ENCODE assay signal across 19 mouse cellular contexts in genomic region chr4:150750445-150751213, GRCm38 (mm10).
DNase-seq lines count a peak whose midpoint lies in the region; ATAC-seq and TF ChIP-seq lines count a peak whose summit lies in the region.
"Had no signal": no experiment of that assay in that cellular context is flagged by ENCODE, and none has a peak within 500 bp of the region (broad histone marks: within the 10 kb centered on the region; RNA-seq: fewer than 3 reads in every experiment).

No protein-coding gene starts in this region.

- WGBS in heart, embryonic 10.5 days: 84% methylated on average over 13 of the region's 13 CpGs
- 38% methylated on average over 13 of the region's 13 CpGs for WGBS in embryonic facial prominence, embryonic 13.5 days
- WGBS in limb, embryonic 14.5 days: 48% methylated on average over 13 of the region's 13 CpGs
- WGBS in liver, postnatal 0 days (ENCODE audit: insufficient replicate concordance): 74% methylated on average over 13 of the region's 13 CpGs

- no peak overlapping the region for H3K4me3 ChIP-seq in heart, embryonic 10.5 days
- H3K4me3 ChIP-seq in embryonic facial prominence, embryonic 13.5 days: no peak overlapping the region
- H3K4me3 ChIP-seq in limb, embryonic 14.5 days (replicated peaks; ENCODE audit: low read length): no peak overlapping the region
- no peak overlapping the region for H3K4me3 ChIP-seq in liver, postnatal 0 days (ENCODE audit: low read depth, low read length)
- H3K4me3 ChIP-seq: forebrain, embryonic 12.5 days; neural tube, embryonic 12.5 days had no signal

- no peak for TF ChIP-seq EP300 in liver, postnatal 0 days (IDR thresholded peaks at IDR 0.05; ENCODE audit: low read depth)

- ATAC-seq in embryonic facial prominence, embryonic 13.5 days (ENCODE audit: insufficient number of reproducible peaks, insufficient read depth, low FRiP score, low TSS enrichment, low read depth): no peak
- ATAC-seq in limb, embryonic 14.5 days (ENCODE audit: low FRiP score, low read depth): no peak; the same call in 1 of the 2 replicates
- ATAC-seq in liver, postnatal 0 days: no peak

- H3K4me1 ChIP-seq in heart, embryonic 10.5 days: peaks cover 40% of the 10 kb centered on the region
- peaks cover 33% of the 10 kb centered on the region for H3K4me1 ChIP-seq in embryonic facial prominence, embryonic 13.5 days
- H3K4me1 ChIP-seq in limb, embryonic 14.5 days (ENCODE audit: control insufficient read depth, insufficient read depth, low read length): peaks cover 10% of the 10 kb centered on the region
- peaks cover 12% of the 10 kb centered on the region; the same call in 1 of the 2 replicates for H3K4me1 ChIP-seq in liver, postnatal 0 days (ENCODE audit: insufficient read depth)

- no peak overlapping the region for H3K4me2 ChIP-seq in embryonic facial prominence, embryonic 13.5 days
- no peak overlapping the region for H3K4me2 ChIP-seq in limb, embryonic 14.5 days (replicated peaks; ENCODE audit: low read depth, low read length, severe bottlenecking)
- H3K4me2 ChIP-seq in liver, postnatal 0 days (ENCODE audit: low read depth, low read length): no peak overlapping the region
- H3K4me2 ChIP-seq: forebrain, embryonic 12.5 days; hindbrain, embryonic 14.5 days; neural tube, embryonic 12.5 days had no signal

- H3K27ac ChIP-seq in heart, embryonic 10.5 days: peak overlapping the region; percentile 19
- peak overlapping the region; percentile 65 for H3K27ac ChIP-seq in embryonic facial prominence, embryonic 13.5 days
- no peak overlapping the region for H3K27ac ChIP-seq in limb, embryonic 14.5 days (replicated peaks; ENCODE audit: low read depth, low read length)
- no peak overlapping the region for H3K27ac ChIP-seq in liver, postnatal 0 days (ENCODE audit: low read depth)
- H3K27ac ChIP-seq: forebrain, embryonic 12.5 days; hindbrain, embryonic 14.5 days; liver, embryonic 14.5 days; neural tube, embryonic 12.5 days had no signal

- no peak for TF ChIP-seq POLR2A in limb, embryonic 14.5 days (IDR thresholded peaks at IDR 0.05; ENCODE audit: borderline replicate concordance, extremely low read depth, insufficient read depth, insufficient read length)

- no peaks in the 10 kb centered on the region for H3K36me3 ChIP-seq in heart, embryonic 10.5 days
- H3K36me3 ChIP-seq in embryonic facial prominence, embryonic 13.5 days: no peaks in the 10 kb centered on the region
- H3K36me3 ChIP-seq in limb, embryonic 14.5 days (ENCODE audit: control insufficient read depth, insufficient read depth, low read length): no peaks in the 10 kb centered on the region
- no peaks in the 10 kb centered on the region for H3K36me3 ChIP-seq in liver, postnatal 0 days (replicated peaks; ENCODE audit: insufficient read depth, low read length)
- H3K36me3 ChIP-seq: forebrain, embryonic 12.5 days; G1E; neural tube, embryonic 12.5 days had no signal

- no peak for DNase-seq in heart, embryonic 10.5 days (ENCODE audit: low spot score)
- no peak for DNase-seq in heart, postnatal 4 days
- peak; percentile 10 for DNase-seq in NIH3T3 (ENCODE audit: low read depth)
- peak; percentile 43 for DNase-seq in limb, embryonic 14.5 days (ENCODE audit: low spot score)
- no peak for DNase-seq in T-cell, adult 2 months (ENCODE audit: low spot score)
- no peak for DNase-seq in liver, postnatal 0 days
- no peak for DNase-seq in adipocyte (ENCODE audit: low spot score)
- DNase-seq: cerebellum, adult 2 months; embryo, embryonic 11 days; gastrocnemius, postnatal 36 days; kidney, adult 11 months; kidney, postnatal 36 days; thymus, adult 2 months had no signal

- TF ChIP-seq CTCF in liver, postnatal 0 days (IDR thresholded peaks at IDR 0.05; ENCODE audit: low read depth): no peak

- H3K9ac ChIP-seq in embryonic facial prominence, embryonic 13.5 days: no peak overlapping the region
- no peak overlapping the region for H3K9ac ChIP-seq in limb, embryonic 14.5 days (ENCODE audit: low read depth, low read length, severe bottlenecking)
- H3K9ac ChIP-seq in liver, postnatal 0 days (replicated peaks): no peak overlapping the region
- H3K9ac ChIP-seq: forebrain, embryonic 12.5 days; hindbrain, embryonic 14.5 days; liver, embryonic 14.5 days; neural tube, embryonic 12.5 days had no signal

- H3K27me3 ChIP-seq in heart, embryonic 10.5 days (ENCODE audit: insufficient read depth, poor library complexity, severe bottlenecking): 0 out of 2 replicates have a peak, but pooled peaks cover 15% of the 10 kb centered on the region
- no peaks in the 10 kb centered on the region for H3K27me3 ChIP-seq in embryonic facial prominence, embryonic 13.5 days
- H3K27me3 ChIP-seq in limb, embryonic 14.5 days (ENCODE audit: control insufficient read depth, insufficient read depth, low read length): no peaks in the 10 kb centered on the region
- no peaks in the 10 kb centered on the region for H3K27me3 ChIP-seq in liver, postnatal 0 days (ENCODE audit: insufficient read depth, low read length)
- H3K27me3 ChIP-seq: neural tube, embryonic 12.5 days had no signal

- no peaks in the 10 kb centered on the region for H3K9me3 ChIP-seq in heart, embryonic 10.5 days
- no peaks in the 10 kb centered on the region for H3K9me3 ChIP-seq in embryonic facial prominence, embryonic 13.5 days
- no peaks in the 10 kb centered on the region for H3K9me3 ChIP-seq in limb, embryonic 14.5 days (ENCODE audit: control insufficient read depth, low read length)
- no peaks in the 10 kb centered on the region for H3K9me3 ChIP-seq in liver, postnatal 0 days (ENCODE audit: low read length)
- H3K9me3 ChIP-seq: forebrain, embryonic 12.5 days; G1E had no signal

Comparison
In these comparisons a context has a peak if more than half of its experiments do, and no peak if none do; other contexts are left out.
1. DNase-seq: peak in NIH3T3 (single experiment) and limb, embryonic 14.5 days (single experiment); none in heart, embryonic 10.5 days (single experiment), heart, postnatal 4 days (single experiment), T-cell, adult 2 months (single experiment), liver, postnatal 0 days (single experiment) and adipocyte (single experiment).
2. H3K27ac ChIP-seq: peak in heart, embryonic 10.5 days (single experiment) and embryonic facial prominence, embryonic 13.5 days (single experiment); none in limb, embryonic 14.5 days (single experiment) and liver, postnatal 0 days (single experiment).